Comparison of ENCODE assay signal across 8 mouse cellular contexts in the genomic region with DNA sequence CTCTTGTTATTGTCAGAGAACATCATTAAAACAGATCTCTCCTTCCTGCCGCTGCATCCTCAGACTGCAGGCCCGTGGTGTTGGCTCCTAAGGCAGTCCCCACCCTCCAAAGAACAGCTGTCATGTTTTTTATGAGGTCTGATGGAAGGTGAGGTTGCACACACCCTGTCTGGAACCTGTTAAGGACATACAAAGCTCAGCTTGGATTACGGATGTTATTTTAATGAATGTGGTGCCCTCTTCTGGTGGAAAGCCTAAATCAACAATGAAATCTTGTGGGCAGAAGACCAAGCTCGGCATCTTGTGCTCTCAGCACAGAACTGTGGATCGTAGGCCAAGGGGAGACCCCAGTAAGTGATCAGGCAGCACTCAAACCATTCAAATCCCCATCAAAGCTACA.
DNase-seq lines count a peak whose midpoint lies in the region; ATAC-seq lines count a peak whose summit lies in the region.

No protein-coding gene starts in this region.

- 19% methylated on average over 5 of the region's 5 CpGs for WGBS in neural tube, embryonic 14.5 days

- ATAC-seq in frontal cortex, adult (ENCODE audit: low TSS enrichment): peak; percentile 92
- ATAC-seq in neural tube, embryonic 14.5 days (ENCODE audit: low read depth): peak; percentile 92
- no peak for ATAC-seq in CD4-positive, CD25-positive, alpha-beta regulatory T cell, adult 4 months

- H3K9ac ChIP-seq in neural tube, embryonic 14.5 days (replicated peaks; ENCODE audit: low read depth, low read length): no peak overlapping the region

- no peak overlapping the region for H3K4me3 ChIP-seq in neural tube, embryonic 14.5 days (ENCODE audit: low read depth, low read length)

- DNase-seq in testis, postnatal 10 days (ENCODE audit: low spot score): peak; percentile 53
- no peak for DNase-seq in testis, postnatal 14 days (ENCODE audit: low spot score)
- peak; percentile 64 for DNase-seq in cerebellum, adult 9-10 months
- peak; percentile 21 to 39 for DNase-seq in kidney, adult 8-10 months
- DNase-seq in left cerebral cortex, postnatal 4 days: peak; percentile 52

- no peaks in the 10 kb centered on the region for H3K9me3 ChIP-seq in neural tube, embryonic 14.5 days (ENCODE audit: control insufficient read depth, low read length)

- H3K27me3 ChIP-seq in neural tube, embryonic 14.5 days (ENCODE audit: control insufficient read depth, insufficient read depth, low read length): no peaks in the 10 kb centered on the region

- H3K4me2 ChIP-seq in neural tube, embryonic 14.5 days (ENCODE audit: low read depth, low read length): no peak overlapping the region

- no peak overlapping the region for H3K27ac ChIP-seq in neural tube, embryonic 14.5 days (ENCODE audit: low read depth, low read length)

- H3K4me1 ChIP-seq in neural tube, embryonic 14.5 days (ENCODE audit: control insufficient read depth, insufficient read depth, low read length): no peaks in the 10 kb centered on the region

- intact Hi-C loops in left cerebral cortex, postnatal 4 days (cut with DNase I): loop anchor here (5.0 to 10.0 kb wide), 4 partner anchors 493 to 824 kb away; a partner anchor contains a TSS

- no peaks in the 10 kb centered on the region for H3K36me3 ChIP-seq in neural tube, embryonic 14.5 days (ENCODE audit: control insufficient read depth, insufficient read depth, low read length)
